Mouse (Mus musculus): ENCODE data around the gene Stra6l. TPM values are rescaled to one million over a fixed set of nuclear protein-coding genes. Genes with fewer than 3 reads are reported as not detected.
A peak's percentile ranks its signal among the peaks of the same experiment; 100 is the strongest.

Stra6l gene
- polyA plus RNA-seq (2014; fragmentation: Nextera tagmentation; extraction: Ambion mirVana), result 0.23 and 0.50 TPM in 2 replicates

DNA sequence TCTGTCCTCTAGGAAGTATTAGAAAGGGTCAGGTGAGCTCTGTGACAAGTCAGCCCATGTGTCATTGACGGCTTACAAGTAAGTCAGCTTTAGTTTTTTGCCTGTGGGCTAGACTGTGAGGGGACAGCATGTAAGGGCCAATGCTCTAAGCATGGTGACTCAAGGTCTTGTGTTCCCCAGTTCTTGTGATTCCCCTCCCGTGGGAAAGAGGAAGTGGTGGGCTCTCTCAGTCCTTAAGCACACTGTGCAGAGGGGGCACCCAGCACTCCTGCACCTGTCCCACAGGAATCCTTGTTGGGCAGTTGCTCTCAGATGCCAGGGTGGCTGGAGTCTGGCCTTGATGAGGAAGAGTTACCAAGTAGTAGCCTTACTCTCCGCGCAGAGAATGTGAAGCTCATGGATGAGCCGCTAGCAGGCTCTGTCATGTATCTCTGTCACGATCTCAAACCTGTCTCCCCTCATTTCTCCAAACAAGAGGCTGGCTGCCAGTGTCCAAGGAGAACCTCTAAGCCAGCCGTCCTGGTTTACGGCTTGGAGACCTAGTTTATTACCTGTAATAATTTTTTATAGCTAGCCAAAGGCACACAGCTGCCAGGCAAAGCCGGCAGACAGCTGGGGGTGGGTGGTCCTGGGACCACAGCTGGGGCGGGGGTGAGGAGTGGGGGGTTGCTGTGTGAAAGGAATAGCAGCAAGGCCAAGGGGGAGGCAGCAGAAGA lies at the start of gene Stra6l:
TSS of gene Stra6l (plus strand) at position 556 of the 716 bp plus-strand sequence.
- ATAC-seq (ENCODE audit: low FRiP score), result no peak
- no peak within 1 kb of the TSS for H3K27ac ChIP-seq
- no peak within 1 kb of the TSS for H3K4me3 ChIP-seq (replicated peaks; ENCODE audit: low read length)
- no peaks in the 10 kb centered on the region for H3K36me3 ChIP-seq (replicated peaks; ENCODE audit: control insufficient read depth, insufficient read depth)
- no peak within 1 kb of the TSS for H3K4me2 ChIP-seq (replicated peaks)
- no peaks in the 10 kb centered on the region for H3K4me1 ChIP-seq (replicated peaks; ENCODE audit: control insufficient read depth, insufficient read depth, low read length)
- no peaks in the 10 kb centered on the region for H3K9me3 ChIP-seq (ENCODE audit: control insufficient read depth, low read length)
- H3K27me3 ChIP-seq (ENCODE audit: control insufficient read depth, insufficient read depth, low read length), result no peaks in the 10 kb centered on the region
- no peak for DNase-seq (ENCODE audit: low spot score)
- H3K9ac ChIP-seq, result no peak within 1 kb of the TSS
- 70% methylated on average over 10 of the region's 10 CpGs for WGBS

DNA sequence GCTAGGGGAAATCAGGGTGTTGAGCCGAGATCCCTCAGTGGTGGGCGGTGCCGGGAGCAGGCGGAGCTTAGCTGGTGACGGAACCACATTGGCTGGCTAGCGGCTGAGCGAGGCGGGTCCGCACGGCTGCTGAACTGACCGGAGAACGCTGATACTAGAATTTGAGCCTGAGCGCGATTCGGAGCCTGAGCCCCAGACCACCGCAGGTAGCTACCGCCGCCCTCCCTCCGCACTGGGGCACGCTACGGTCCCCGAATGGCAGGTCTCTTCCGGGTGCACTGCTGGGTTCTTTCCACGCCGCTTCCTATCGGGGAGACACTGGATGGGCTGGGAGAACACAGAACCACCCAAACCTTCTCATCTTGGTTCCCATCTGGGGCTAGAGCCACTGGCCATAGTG lies 49.5 kb upstream of the Stra6l start, which contains the start of gene Aldh1b1:
TSS of gene Aldh1b1 (plus strand) at position 59 of the 400 bp plus-strand sequence.
- Histone ChIP-seq H3K4me2 (replicated peaks) (peak within 1 kb of the TSS; percentile 75), H3K36me3 (replicated peaks; ENCODE audit: control insufficient read depth, insufficient read depth) (peaks cover 10% of the 10 kb centered on the region; the same call in 1 of the 2 replicates), H3K4me3 (replicated peaks; ENCODE audit: low read length) (peak within 1 kb of the TSS; percentile 42), H3K9ac (peak within 1 kb of the TSS; percentile 63), H3K27me3 (ENCODE audit: control insufficient read depth, insufficient read depth, low read length) (no peaks in the 10 kb centered on the region), H3K27ac (0 out of 2 replicates have a peak within 1 kb of the TSS, but pooled peaks have one; percentile 10), H3K4me1 (replicated peaks; ENCODE audit: control insufficient read depth, insufficient read depth, low read length) (peaks cover 7% of the 10 kb centered on the region), H3K9me3 (ENCODE audit: control insufficient read depth, low read length) (no peaks in the 10 kb centered on the region)
- under 1% methylated on average over 26 of the region's 26 CpGs for WGBS
- DNase-seq (ENCODE audit: low spot score), result peak; percentile 81
- peak; percentile 85 for ATAC-seq (ENCODE audit: low FRiP score)

DNA sequence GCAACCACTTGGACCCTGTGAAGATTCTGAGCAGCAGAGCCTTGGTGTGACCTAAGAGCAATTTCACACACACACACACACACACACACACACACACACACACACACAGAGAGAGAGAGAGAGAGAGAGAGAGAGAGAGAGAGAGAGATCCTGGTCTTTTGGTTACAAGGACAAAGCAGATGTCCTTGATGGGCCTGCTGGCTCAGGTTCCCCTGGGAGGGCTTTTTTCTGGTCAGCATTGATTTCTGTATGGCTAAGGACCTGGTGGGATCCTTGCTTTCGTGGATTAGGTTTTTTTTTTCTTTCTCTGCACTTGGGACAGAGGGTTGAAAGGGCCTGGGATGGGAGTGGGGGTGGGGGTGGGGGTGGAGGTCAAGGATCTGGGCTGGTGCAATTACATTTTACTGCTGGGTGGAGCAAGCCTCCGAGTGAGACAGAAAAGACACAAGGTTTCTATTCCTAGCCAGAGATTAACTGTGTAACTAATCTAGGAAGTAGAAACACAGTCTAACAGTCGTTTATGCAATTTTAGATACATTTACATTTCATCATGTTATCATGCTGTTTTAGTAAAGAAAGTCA lies 48.4 kb upstream of the Stra6l start:
- Histone ChIP-seq H3K36me3 (replicated peaks; ENCODE audit: control insufficient read depth, insufficient read depth) (peaks cover 10% of the 10 kb centered on the region; the same call in 1 of the 2 replicates), H3K27me3 (ENCODE audit: control insufficient read depth, insufficient read depth, low read length) (no peaks in the 10 kb centered on the region), H3K4me2 (replicated peaks) (no peak overlapping the region), H3K4me1 (replicated peaks; ENCODE audit: control insufficient read depth, insufficient read depth, low read length) (peaks cover 7% of the 10 kb centered on the region), H3K9me3 (ENCODE audit: control insufficient read depth, low read length) (no peaks in the 10 kb centered on the region), H3K9ac (no peak overlapping the region), H3K27ac (no peak overlapping the region), H3K4me3 (replicated peaks; ENCODE audit: low read length) (no peak overlapping the region)
- 52% methylated on average over 3 of the region's 3 CpGs for WGBS
- ATAC-seq (ENCODE audit: low FRiP score), result no peak
- no peak for DNase-seq (ENCODE audit: low spot score)

DNA sequence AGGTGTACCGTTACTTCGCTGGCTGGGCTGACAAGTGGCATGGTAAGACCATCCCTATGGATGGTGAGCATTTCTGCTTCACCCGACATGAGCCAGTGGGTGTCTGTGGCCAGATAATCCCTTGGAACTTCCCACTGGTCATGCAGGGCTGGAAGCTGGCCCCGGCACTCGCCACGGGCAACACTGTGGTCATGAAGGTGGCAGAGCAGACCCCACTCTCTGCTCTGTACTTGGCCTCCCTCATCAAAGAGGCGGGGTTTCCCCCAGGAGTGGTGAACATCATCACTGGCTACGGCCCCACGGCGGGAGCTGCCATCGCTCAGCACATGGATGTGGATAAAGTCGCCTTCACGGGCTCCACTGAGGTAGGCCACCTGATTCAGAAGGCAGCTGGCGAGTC lies 45.6 kb upstream of the Stra6l start:
- no peak overlapping the region for H3K4me3 ChIP-seq (replicated peaks; ENCODE audit: low read length)
- H3K9me3 ChIP-seq (ENCODE audit: control insufficient read depth, low read length), result no peaks in the 10 kb centered on the region
- peaks cover 20% of the 10 kb centered on the region; the same call in 1 of the 2 replicates for H3K36me3 ChIP-seq (replicated peaks; ENCODE audit: control insufficient read depth, insufficient read depth)
- H3K4me2 ChIP-seq (replicated peaks), result no peak overlapping the region
- ATAC-seq (ENCODE audit: low FRiP score), result no peak
- no peak for DNase-seq (ENCODE audit: low spot score)
- no peak overlapping the region for H3K9ac ChIP-seq
- H3K27ac ChIP-seq, result no peak overlapping the region
- WGBS, result 91% methylated on average over 14 of the region's 14 CpGs
- H3K27me3 ChIP-seq (ENCODE audit: control insufficient read depth, insufficient read depth, low read length), result no peaks in the 10 kb centered on the region
- H3K4me1 ChIP-seq (replicated peaks; ENCODE audit: control insufficient read depth, insufficient read depth, low read length), result no peaks in the 10 kb centered on the region; the same call in 1 of the 2 replicates

DNA sequence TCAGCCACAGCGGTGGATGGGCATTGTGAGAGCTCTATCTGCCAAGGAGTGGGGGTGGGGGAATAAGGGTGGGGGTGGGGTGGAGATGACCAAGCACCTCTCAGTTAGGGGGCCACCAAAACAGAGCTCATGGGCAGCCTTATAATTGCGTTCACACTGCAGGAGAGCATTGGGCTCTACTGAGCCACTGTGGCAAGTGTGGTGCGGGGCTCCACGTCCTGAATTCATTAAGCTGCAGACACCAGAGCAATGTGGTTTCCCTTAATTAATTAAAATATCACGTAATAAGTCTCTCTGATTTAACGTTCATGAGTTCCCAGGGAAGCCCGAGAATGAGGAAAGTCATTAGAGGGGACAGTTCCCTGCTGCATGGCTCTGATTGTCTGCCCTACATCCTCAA lies 40.4 kb upstream of the Stra6l start:
- Histone ChIP-seq H3K36me3 (replicated peaks; ENCODE audit: control insufficient read depth, insufficient read depth) (peaks cover 41% of the 10 kb centered on the region), H3K4me2 (replicated peaks) (no peak overlapping the region), H3K27me3 (ENCODE audit: control insufficient read depth, insufficient read depth, low read length) (no peaks in the 10 kb centered on the region), H3K9me3 (ENCODE audit: control insufficient read depth, low read length) (no peaks in the 10 kb centered on the region), H3K4me1 (replicated peaks; ENCODE audit: control insufficient read depth, insufficient read depth, low read length) (no peaks in the 10 kb centered on the region), H3K4me3 (replicated peaks; ENCODE audit: low read length) (no peak overlapping the region), H3K27ac (no peak overlapping the region), H3K9ac (no peak overlapping the region)
- WGBS, result 29% methylated on average over 7 of the region's 7 CpGs
- ATAC-seq (ENCODE audit: low FRiP score) (peak; percentile 51; the same call in 1 of the 2 replicates), DNase-seq (ENCODE audit: low spot score) (no peak)

DNA sequence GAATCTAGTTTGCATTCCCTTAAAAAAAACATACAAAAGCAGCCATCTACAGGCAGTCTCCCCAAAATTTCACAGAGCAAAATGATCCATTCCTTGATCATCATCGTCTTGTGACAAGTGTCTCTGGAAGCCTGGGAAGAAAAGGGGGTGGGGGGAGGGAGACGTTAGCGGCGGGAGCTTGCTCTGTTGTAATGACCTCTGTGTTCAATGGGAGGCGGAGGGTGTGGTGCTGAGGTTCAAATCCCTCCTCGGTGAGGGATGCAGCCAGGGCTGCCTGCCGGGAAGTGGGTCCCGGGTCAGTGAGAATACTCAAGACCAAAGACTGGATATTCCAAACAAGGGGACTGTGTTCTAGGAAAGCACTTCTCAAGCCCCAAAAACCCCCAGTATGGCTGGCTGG lies 37.2 kb upstream of the Stra6l start:
- Histone ChIP-seq H3K4me3 (replicated peaks; ENCODE audit: low read length) (no peak overlapping the region), H3K36me3 (replicated peaks; ENCODE audit: control insufficient read depth, insufficient read depth) (peaks cover 45% of the 10 kb centered on the region), H3K4me1 (replicated peaks; ENCODE audit: control insufficient read depth, insufficient read depth, low read length) (0 out of 2 replicates have a peak, but pooled peaks cover 3% of the 10 kb centered on the region), H3K9me3 (ENCODE audit: control insufficient read depth, low read length) (no peaks in the 10 kb centered on the region), H3K27me3 (ENCODE audit: control insufficient read depth, insufficient read depth, low read length) (no peaks in the 10 kb centered on the region), H3K9ac (no peak overlapping the region), H3K27ac (no peak overlapping the region), H3K4me2 (replicated peaks) (no peak overlapping the region)
- no peak for ATAC-seq (ENCODE audit: low FRiP score)
- no peak for DNase-seq (ENCODE audit: low spot score)
- WGBS, result 9% methylated on average over 8 of the region's 8 CpGs

DNA sequence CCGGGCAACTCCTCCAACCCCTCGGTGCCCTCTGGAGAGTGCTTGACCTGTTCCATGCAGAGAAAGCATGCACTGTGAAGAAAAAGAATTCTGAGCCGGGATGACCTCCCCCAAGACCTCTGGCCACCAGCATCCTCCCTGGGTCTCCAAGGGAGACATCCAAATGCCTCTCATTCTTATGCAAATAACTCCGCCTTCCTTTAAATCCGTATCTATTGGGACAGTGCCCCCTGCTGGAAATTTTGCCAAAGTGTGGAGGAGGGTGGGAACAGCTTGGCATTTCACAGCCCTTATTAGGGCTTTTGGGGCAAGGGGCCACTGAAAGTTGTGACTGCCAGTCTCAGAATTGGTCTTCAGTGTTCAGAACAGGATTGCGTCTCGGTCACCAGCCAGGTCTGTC lies 32.9 kb upstream of the Stra6l start:
- Histone ChIP-seq H3K9me3 (ENCODE audit: control insufficient read depth, low read length) (no peaks in the 10 kb centered on the region), H3K4me3 (replicated peaks; ENCODE audit: low read length) (no peak overlapping the region), H3K36me3 (replicated peaks; ENCODE audit: control insufficient read depth, insufficient read depth) (peaks cover 30% of the 10 kb centered on the region), H3K27ac (no peak overlapping the region), H3K27me3 (ENCODE audit: control insufficient read depth, insufficient read depth, low read length) (no peaks in the 10 kb centered on the region), H3K4me2 (replicated peaks) (no peak overlapping the region), H3K9ac (no peak overlapping the region), H3K4me1 (replicated peaks; ENCODE audit: control insufficient read depth, insufficient read depth, low read length) (peaks cover 32% of the 10 kb centered on the region)
- peak; percentile 71 for DNase-seq (ENCODE audit: low spot score)
- WGBS, result 20% methylated on average over 7 of the region's 7 CpGs
- no peak for ATAC-seq (ENCODE audit: low FRiP score)

DNA sequence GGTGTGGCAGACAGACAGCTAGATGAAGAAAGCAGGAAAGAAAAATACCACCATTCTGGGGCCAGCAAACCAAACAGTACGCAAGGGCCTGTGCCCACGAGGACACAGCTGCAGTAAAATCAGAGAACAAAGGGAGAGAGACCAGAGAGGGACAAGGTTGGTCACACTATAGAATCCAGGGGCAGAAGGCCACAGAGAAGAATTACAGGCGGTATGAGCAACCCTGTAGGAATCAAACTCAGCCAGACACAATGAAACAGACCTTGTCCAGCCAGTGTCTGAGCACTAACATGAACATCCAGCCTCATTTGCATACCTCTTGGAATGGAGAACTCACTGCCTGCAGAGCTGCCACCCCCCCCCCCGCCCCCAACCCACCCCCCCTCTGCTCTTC lies 29.7 kb upstream of the Stra6l start:
- 5% methylated on average over 4 of the region's 4 CpGs for WGBS
- peaks cover 11% of the 10 kb centered on the region for H3K36me3 ChIP-seq (replicated peaks; ENCODE audit: control insufficient read depth, insufficient read depth)
- peak overlapping the region; percentile 52 for H3K9ac ChIP-seq
- ATAC-seq (ENCODE audit: low FRiP score) (peak; percentile 32), DNase-seq (ENCODE audit: low spot score) (no peak)
- peaks cover 48% of the 10 kb centered on the region for H3K4me1 ChIP-seq (replicated peaks; ENCODE audit: control insufficient read depth, insufficient read depth, low read length)
- H3K4me2 ChIP-seq (replicated peaks), result peak overlapping the region; percentile 38
- 0 out of 2 replicates have a peak overlapping the region, but pooled peaks have one; percentile 5 for H3K4me3 ChIP-seq (replicated peaks; ENCODE audit: low read length)
- H3K27ac ChIP-seq, result peak overlapping the region; percentile 94
- no peaks in the 10 kb centered on the region for H3K27me3 ChIP-seq (ENCODE audit: control insufficient read depth, insufficient read depth, low read length)
- no peaks in the 10 kb centered on the region for H3K9me3 ChIP-seq (ENCODE audit: control insufficient read depth, low read length)

DNA sequence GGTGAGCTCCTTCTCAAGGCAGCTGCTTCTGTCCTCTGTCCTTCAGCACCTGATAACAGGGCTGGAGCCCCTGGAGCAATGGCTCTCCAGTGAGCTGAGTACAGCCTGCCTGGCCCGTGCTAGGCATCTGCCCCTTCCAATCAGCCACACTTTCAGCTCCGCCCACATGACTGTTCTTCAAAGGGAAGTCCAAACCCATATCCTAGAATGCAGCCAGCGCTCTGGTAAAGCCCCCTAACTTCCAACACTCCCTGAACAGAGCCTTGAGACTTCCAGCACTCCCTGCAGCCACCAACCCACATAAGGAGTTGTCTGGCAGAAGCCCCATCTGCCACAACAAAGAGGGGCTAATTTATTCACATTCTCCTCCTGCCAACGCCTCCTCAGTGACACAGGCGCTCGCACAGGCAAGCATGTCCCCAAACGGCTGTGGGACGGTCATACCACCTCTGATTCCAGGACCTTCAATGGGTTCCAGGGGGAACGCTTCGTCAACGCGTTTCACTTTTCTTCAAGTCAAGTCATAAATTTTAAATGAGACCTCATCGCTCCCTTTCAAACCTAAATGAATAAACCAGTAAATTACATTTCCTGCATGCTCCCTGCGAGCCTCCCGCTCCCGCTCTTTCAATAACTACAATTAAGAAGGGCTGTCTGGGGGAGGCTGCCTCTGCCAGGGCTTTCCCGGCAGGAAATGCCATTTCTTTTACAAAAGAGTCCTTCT lies 29.1 kb upstream of the Stra6l start:
- peak overlapping the region; percentile 5; the same call in 1 of the 2 replicates for H3K4me3 ChIP-seq (replicated peaks; ENCODE audit: low read length)
- H3K9ac ChIP-seq, result peak overlapping the region; percentile 52
- H3K27me3 ChIP-seq (ENCODE audit: control insufficient read depth, insufficient read depth, low read length), result no peaks in the 10 kb centered on the region
- H3K27ac ChIP-seq, result peak overlapping the region; percentile 94
- no peaks in the 10 kb centered on the region for H3K9me3 ChIP-seq (ENCODE audit: control insufficient read depth, low read length)
- ATAC-seq (ENCODE audit: low FRiP score) (peak; percentile 71), DNase-seq (ENCODE audit: low spot score) (peak; percentile 68)
- WGBS, result under 1% methylated on average over 17 of the region's 17 CpGs
- peaks cover 53% of the 10 kb centered on the region for H3K4me1 ChIP-seq (replicated peaks; ENCODE audit: control insufficient read depth, insufficient read depth, low read length)
- peak overlapping the region; percentile 38 for H3K4me2 ChIP-seq (replicated peaks)
- peaks cover 5% of the 10 kb centered on the region for H3K36me3 ChIP-seq (replicated peaks; ENCODE audit: control insufficient read depth, insufficient read depth)
